Mouse (Mus musculus) CH12.LX (cell line): ENCODE data around the gene Pkp4. TPM values are rescaled to one million over a fixed set of nuclear protein-coding genes. Genes with fewer than 3 reads are reported as not detected.

Source experiments
- DNase-seq: peaks from one replicate; pipeline ENCODE4 v3.0.0-alpha.2; 2013; ENCODE audit errors: extremely low read depth
- H3K27ac ChIP-seq: 2 replicates; pipeline ENCODE4 v1.5.1; 2012; ENCODE audit warnings: low read depth, mild to moderate bottlenecking, control low read depth, moderate library complexity; ENCODE audit not compliant: insufficient read depth
- H3K27me3 ChIP-seq: replicated peaks from 2 replicates; pipeline ENCODE3; 2012; ENCODE audit warnings: inconsistent platforms
- H3K36me3 ChIP-seq, 2 experiments: replicated peaks in 1 of 2; 2 replicates each; pipeline versions ENCODE3 to v1.6.1; 2012; ENCODE audit warnings: inconsistent platforms in 1 of 2, low read length in 1 of 2, mild to moderate bottlenecking in 1 of 2, mixed read lengths in 1 of 2, moderate library complexity in 1 of 2; ENCODE audit not compliant: control insufficient read depth in 1 of 2, insufficient read depth in 1 of 2
- H3K4me1 ChIP-seq, 2 experiments: 2 replicates each; pipeline ENCODE4 v1.6.1; 2012; ENCODE audit warnings: inconsistent platforms in 1 of 2, moderate library complexity in 1 of 2; ENCODE audit not compliant: insufficient read depth in 2 of 2, control insufficient read depth in 1 of 2
- H3K4me2 ChIP-seq: 2 replicates; pipeline ENCODE4 v1.6.1; 2012; ENCODE audit warnings: low read depth, mild to moderate bottlenecking, control low read depth; ENCODE audit not compliant: poor library complexity, insufficient read depth, severe bottlenecking
- H3K4me3 ChIP-seq, 3 experiments: fragments of 150-350 bp in 1 of 3; sonication (generic) in 1 of 3; replicated peaks in 1 of 3; 2 replicates each; pipeline versions ENCODE3 to v1.5.1; 2011 to 2012; ENCODE audit warnings: low read depth in 2 of 3, low read length in 2 of 3, mild to moderate bottlenecking in 2 of 3, moderate library complexity in 2 of 3, control low read depth in 1 of 3, improper control_type of control experiment in 1 of 3, inconsistent platforms in 1 of 3, mixed read lengths in 1 of 3; ENCODE audit not compliant: poor library complexity in 1 of 3
- H3K79me2 ChIP-seq: replicated peaks from 2 replicates; pipeline ENCODE4 v1.6.1; 2012; ENCODE audit warnings: mild to moderate bottlenecking, moderate library complexity; ENCODE audit not compliant: control insufficient read depth, poor library complexity, insufficient read depth, severe bottlenecking; ENCODE audit errors: extremely low read depth
- H3K9ac ChIP-seq: 2 replicates; pipeline ENCODE4 v1.6.1; 2012; ENCODE audit warnings: low read depth, mild to moderate bottlenecking, control low read depth, moderate library complexity; ENCODE audit not compliant: insufficient read depth
- H3K9me3 ChIP-seq: replicated peaks from 2 replicates; pipeline ENCODE3; 2012; ENCODE audit warnings: low read length, inconsistent platforms, mixed read lengths
- BHLHE40 ChIP-seq: IDR thresholded peaks from 2 replicates; pipeline ENCODE4 v1.6.1; 2011; ENCODE audit warnings: mild to moderate bottlenecking, low read depth, low read length, improper control_type of control experiment
- CTCF ChIP-seq, 2 experiments: IDR thresholded peaks in 1 of 2; conservative IDR thresholded peaks in 1 of 2; 2 replicates each; pipeline ENCODE4 v1.5.1; 2011 to 2012; ENCODE audit warnings: low read depth in 2 of 2, low read length in 2 of 2, improper control_type of control experiment in 1 of 2, inconsistent platforms in 1 of 2, mild to moderate bottlenecking in 1 of 2, moderate library complexity in 1 of 2
- E2F4 ChIP-seq: IDR thresholded peaks from 2 replicates; pipeline ENCODE4 v1.6.1; 2011; ENCODE audit warnings: low read depth, low read length, improper control_type of control experiment; ENCODE audit not compliant: insufficient replicate concordance
- ETS1 ChIP-seq: conservative IDR thresholded peaks from 2 replicates; pipeline ENCODE4 v1.6.1; 2012; ENCODE audit warnings: low read depth, mild to moderate bottlenecking, inconsistent platforms, low read length, improper control_type of control experiment, moderate library complexity
- HCFC1 ChIP-seq: IDR thresholded peaks from 2 replicates; pipeline ENCODE4 v1.6.1; 2012; ENCODE audit warnings: low read depth, mild to moderate bottlenecking, inconsistent platforms, low read length, improper control_type of control experiment
- JUN ChIP-seq: IDR thresholded peaks from 2 replicates; pipeline ENCODE4 v1.6.1; 2011; ENCODE audit warnings: low read depth, mild to moderate bottlenecking, low read length, improper control_type of control experiment, moderate library complexity; ENCODE audit not compliant: insufficient read depth
- MAFK ChIP-seq: IDR thresholded peaks from 2 replicates; pipeline ENCODE4 v1.6.1; 2011; ENCODE audit warnings: low read length, improper control_type of control experiment; ENCODE audit not compliant: insufficient replicate concordance
- MAX ChIP-seq: IDR thresholded peaks from 2 replicates; pipeline ENCODE4 v1.6.1; 2011; ENCODE audit warnings: low read length, improper control_type of control experiment
- MXI1 ChIP-seq: IDR thresholded peaks from 2 replicates; pipeline ENCODE4 v1.6.1; 2011; ENCODE audit warnings: mild to moderate bottlenecking, low read depth, low read length, improper control_type of control experiment
- NELFE ChIP-seq: IDR thresholded peaks from 2 replicates; pipeline ENCODE4 v1.6.1; 2011; ENCODE audit warnings: low read depth, low read length, improper control_type of control experiment
- NRF1 ChIP-seq: IDR thresholded peaks from 2 replicates; pipeline ENCODE4 v1.6.1; 2014; ENCODE audit warnings: low read depth, mild to moderate bottlenecking, inconsistent platforms, low read length, improper control_type of control experiment, moderate library complexity
- PAX5 ChIP-seq: IDR thresholded peaks from 2 replicates; pipeline ENCODE4 v1.6.1; 2012; ENCODE audit warnings: low read length, inconsistent platforms, mixed read lengths
- POLR2A ChIP-seq: IDR thresholded peaks from 2 replicates; pipeline ENCODE4 v1.6.1; 2011; ENCODE audit warnings: low read depth, mild to moderate bottlenecking, improper control_type of control experiment, low read length
- POLR2AphosphoS2 ChIP-seq: IDR thresholded peaks from 2 replicates; pipeline ENCODE4 v1.6.1; 2011; ENCODE audit warnings: low read depth, low read length, improper control_type of control experiment
- RAD21 ChIP-seq: IDR thresholded peaks from 2 replicates; pipeline ENCODE4 v1.6.1; 2011; ENCODE audit warnings: low read depth, mild to moderate bottlenecking, low read length, improper control_type of control experiment, moderate library complexity
- RCOR1 ChIP-seq: conservative IDR thresholded peaks from 2 replicates; pipeline ENCODE4 v1.6.1; 2012; ENCODE audit warnings: low read depth, mild to moderate bottlenecking, inconsistent platforms, low read length, improper control_type of control experiment
- SIN3A ChIP-seq: IDR thresholded peaks from 2 replicates; pipeline ENCODE4 v1.6.1; 2012; ENCODE audit warnings: low read length, improper control_type of control experiment, inconsistent platforms
- SMC3 ChIP-seq: IDR thresholded peaks from 2 replicates; pipeline ENCODE4 v1.6.1; 2011; ENCODE audit warnings: low read depth, low read length, improper control_type of control experiment
- TBP ChIP-seq: conservative IDR thresholded peaks from 2 replicates; pipeline ENCODE4 v1.6.1; 2011; ENCODE audit warnings: low read depth, low read length, improper control_type of control experiment
- TCF12 ChIP-seq: IDR thresholded peaks from 2 replicates; pipeline ENCODE4 v1.6.1; 2014; ENCODE audit warnings: low read depth, mild to moderate bottlenecking, inconsistent platforms, low read length, improper control_type of control experiment
- UBTF ChIP-seq: IDR thresholded peaks from 2 replicates; pipeline ENCODE4 v1.6.1; 2012; ENCODE audit warnings: low read depth, mild to moderate bottlenecking, inconsistent platforms, low read length, improper control_type of control experiment, moderate library complexity
- USF1 ChIP-seq: IDR thresholded peaks from 2 replicates; pipeline ENCODE4 v1.6.1; 2014; ENCODE audit warnings: low read depth, mild to moderate bottlenecking, inconsistent platforms, low read length, improper control_type of control experiment
- ZMIZ1 ChIP-seq: IDR thresholded peaks from 2 replicates; pipeline ENCODE4 v1.6.1; 2012; ENCODE audit warnings: low read depth, mild to moderate bottlenecking, inconsistent platforms, low read length, improper control_type of control experiment
- ZNF384 ChIP-seq: IDR thresholded peaks from 2 replicates; pipeline ENCODE4 v1.6.1; 2012; ENCODE audit warnings: low read depth, low read length, improper control_type of control experiment, inconsistent platforms
- dilution Hi-C: fragments of 300-500 bp; cut with MboI; formaldehyde crosslinking; loops from 2 replicates; pipeline ENCODE4 v1.14.3; 2020; ENCODE audit warnings: low sequenced_read_pairs; ENCODE audit not compliant: extremely low pct_unique_long_range_greater_than_20kb, extremely low pct_ligation_motif_present
- in situ Hi-C: fragments of 300-500 bp; cut with MboI; formaldehyde crosslinking; loops from 3 replicates; pipeline ENCODE4 v1.14.3; 2019; ENCODE audit warnings: low sequenced_read_pairs, low pct_ligation_motif_present, low pct_unique_long_range_greater_than_20kb, mixed read lengths
- polyA plus RNA-seq: library from polyadenylated mRNA; unstranded; fragments of >175 nt; gene quantifications from 2 replicates; pipeline ENCODE4 v1.2.1, GENCODE M21; 2012; ENCODE audit warnings: low read depth; ENCODE audit not compliant: insufficient read length
- total RNA-seq, 2 experiments: library from RNA; depleted of rRNA; stranded (reverse); fragments of 300-350 nt in 1 of 2; fragments of >200 nt in 1 of 2; gene quantifications; 2 replicates each; pipeline ENCODE4 v1.2.3; 2012 to 2014

Pkp4 gene
- total and polyA plus RNA-seq, 3 experiments = not detected

DNA sequence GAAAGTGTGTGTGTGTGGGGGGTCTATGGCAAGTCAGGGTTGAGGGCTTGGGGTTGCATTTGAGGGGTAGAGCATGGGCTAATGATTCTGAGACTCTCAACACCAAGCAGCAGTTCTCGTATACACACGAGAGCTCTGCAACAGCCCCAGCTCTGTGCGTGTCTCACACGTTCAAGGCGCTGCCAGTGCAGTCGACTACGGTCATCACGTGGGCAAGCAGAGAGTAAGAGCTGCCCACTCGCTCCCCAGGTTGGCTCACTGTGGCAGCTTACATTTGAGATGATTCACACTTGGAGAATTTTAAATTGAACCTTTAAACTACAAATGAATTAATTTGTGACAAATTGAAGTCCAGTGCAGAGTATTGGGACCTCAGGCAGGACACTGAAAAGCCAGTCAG, 44.4 kb downstream of the Pkp4 start:
- no peak overlapping the region for H3K27ac ChIP-seq
- H3K9ac ChIP-seq = no peak overlapping the region
- no peaks in the 10 kb centered on the region for H3K27me3 ChIP-seq
- no peak overlapping the region for H3K4me2 ChIP-seq
- TF ChIP-seq SIN3A (no peak), ZNF384 (no peak), RCOR1 (no peak), TCF12 (no peak), JUN (no peak), BHLHE40 (no peak), SMC3 (no peak), NRF1 (no peak), MXI1 (no peak), NELFE (no peak), HCFC1 (no peak), USF1 (no peak), UBTF (no peak), ZMIZ1 (no peak), PAX5 (no peak), TBP (no peak), POLR2A (no peak), POLR2AphosphoS2 (no peak)
- no peaks in the 10 kb centered on the region for H3K79me2 ChIP-seq
- H3K4me1 ChIP-seq = no peaks in the 10 kb centered on the region
- H3K9me3 ChIP-seq = peaks cover 67% of the 10 kb centered on the region
- dilution Hi-C loops (no loop called here), in situ Hi-C loops (no loop called here)
- H3K36me3 ChIP-seq = no peaks in the 10 kb centered on the region
- no peak for DNase-seq
- H3K4me3 ChIP-seq = no peak overlapping the region

- no peak overlapping the region for H3K4me2 ChIP-seq
- dilution Hi-C loops (no loop called here), in situ Hi-C loops (no loop called here)
- H3K4me3 ChIP-seq = peak overlapping the region in 1 of 3 experiments; percentile 19
- peaks cover 68% of the 10 kb centered on the region for H3K9me3 ChIP-seq
- no peaks in the 10 kb centered on the region for H3K27me3 ChIP-seq
- no peak overlapping the region for H3K9ac ChIP-seq
- no peaks in the 10 kb centered on the region for H3K79me2 ChIP-seq
- H3K4me1 ChIP-seq = no peaks in the 10 kb centered on the region
- no peak overlapping the region for H3K27ac ChIP-seq
- TF ChIP-seq CTCF (conservative IDR thresholded peaks at IDR 0.05 in 1 of 2, IDR thresholded peaks at IDR 0.05 in 1 of 2; ENCODE audit: low read depth in 2 of 2, low read length in 2 of 2) (no peak), ETS1 (no peak), RAD21 (no peak), POLR2AphosphoS2 (no peak), HCFC1 (no peak), TCF12 (no peak), JUN (no peak), NELFE (no peak), MAFK (no peak), UBTF (no peak), MAX (no peak), E2F4 (no peak)
- DNase-seq = no peak
- H3K36me3 ChIP-seq = no peaks in the 10 kb centered on the region
These were observed 45.5 kb downstream of the Pkp4 start for GRCm38 (mm10) chr2:59206190-59206589.
